Mouse (Mus musculus): ENCODE data around the gene Chfr. TPM values are rescaled to one million over a fixed set of nuclear protein-coding genes. Genes with fewer than 3 reads are reported as not detected.
"Not testable (repeated sequence)": the region's sequence is repeated elsewhere in the genome, so short reads cannot be mapped to it uniquely, and the experiment has no call there.

The Chfr gene
- total RNA-seq, 1 experiment from 2014 or later, result 55.1 TPM

DNA sequence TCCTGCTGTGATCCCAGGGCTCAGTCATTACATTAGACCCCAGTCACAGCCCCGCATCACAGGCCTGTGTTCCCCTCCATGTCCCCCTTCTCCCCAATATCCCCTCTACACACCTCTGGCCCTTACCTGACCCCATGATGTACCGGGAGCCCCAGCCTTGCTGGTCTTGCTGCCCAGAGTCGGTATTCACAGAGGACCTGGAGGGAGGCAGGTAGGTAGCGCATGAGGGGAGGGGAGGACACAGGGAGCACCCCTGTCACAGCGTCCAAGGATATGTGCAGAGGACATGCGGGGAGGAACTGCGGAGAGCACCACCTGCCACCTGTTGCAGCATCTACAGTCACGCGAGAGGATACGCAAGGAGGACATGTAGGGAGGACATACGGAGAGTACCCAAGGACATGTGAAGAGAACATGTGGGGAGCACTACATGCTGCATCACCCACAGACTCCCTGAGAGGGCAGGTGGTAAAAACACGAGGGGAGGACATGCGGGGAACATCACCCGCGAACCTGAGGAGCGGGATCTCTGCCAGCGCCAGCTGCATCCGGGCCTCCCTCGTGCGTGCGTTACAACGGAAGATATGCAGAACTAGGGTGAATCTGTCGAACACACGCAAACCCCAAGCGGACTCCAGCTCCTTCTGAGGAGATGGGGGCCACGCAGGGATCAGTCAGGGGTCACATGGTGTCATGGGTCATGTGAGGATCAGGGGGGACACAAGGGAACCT is 29.3 kb upstream of the Chfr start:
- no peak for ATAC-seq (replicated peaks in 1 of 2; ENCODE audit: insufficient read depth in 1 of 2, low FRiP score in 2 of 2, low TSS enrichment in 1 of 2, low read depth in 1 of 2, poor library complexity in 2 of 2, severe bottlenecking in 2 of 2)

DNA sequence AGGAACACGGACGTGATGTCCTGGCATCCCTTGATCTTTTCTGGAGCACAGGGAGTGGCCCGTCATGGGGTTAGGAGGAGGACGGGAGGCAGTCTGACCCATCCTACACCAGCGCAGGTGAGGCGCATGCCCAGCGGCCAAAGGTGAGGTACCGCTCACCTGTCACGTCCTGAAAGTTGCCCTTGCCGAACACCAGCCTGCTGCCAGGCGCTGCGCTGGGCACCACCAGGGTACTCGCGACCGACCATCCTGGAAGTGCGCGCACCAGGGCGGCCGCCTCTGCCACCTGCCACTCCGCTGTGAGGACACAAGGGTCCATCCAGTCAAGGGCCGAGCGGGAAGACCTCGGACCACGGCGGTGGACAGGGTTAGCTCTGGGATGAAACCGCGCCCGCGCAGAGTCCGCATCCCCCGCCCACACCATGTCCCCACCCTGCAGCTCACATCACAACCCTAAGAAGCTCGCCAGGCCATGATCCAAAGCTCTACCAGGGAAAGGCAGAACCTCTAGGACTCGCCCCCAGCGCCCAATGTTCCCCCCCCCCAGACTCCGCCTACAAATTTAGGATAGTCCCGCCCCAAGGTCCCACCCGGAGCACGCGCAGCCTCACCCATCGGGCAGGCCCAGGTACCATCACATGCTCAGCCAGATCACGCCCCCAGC is 28.6 kb upstream of the Chfr start:
- ATAC-seq (replicated peaks in 1 of 2; ENCODE audit: insufficient read depth in 1 of 2, low FRiP score in 2 of 2, low TSS enrichment in 1 of 2, low read depth in 1 of 2, poor library complexity in 2 of 2, severe bottlenecking in 2 of 2), result no peak

DNA sequence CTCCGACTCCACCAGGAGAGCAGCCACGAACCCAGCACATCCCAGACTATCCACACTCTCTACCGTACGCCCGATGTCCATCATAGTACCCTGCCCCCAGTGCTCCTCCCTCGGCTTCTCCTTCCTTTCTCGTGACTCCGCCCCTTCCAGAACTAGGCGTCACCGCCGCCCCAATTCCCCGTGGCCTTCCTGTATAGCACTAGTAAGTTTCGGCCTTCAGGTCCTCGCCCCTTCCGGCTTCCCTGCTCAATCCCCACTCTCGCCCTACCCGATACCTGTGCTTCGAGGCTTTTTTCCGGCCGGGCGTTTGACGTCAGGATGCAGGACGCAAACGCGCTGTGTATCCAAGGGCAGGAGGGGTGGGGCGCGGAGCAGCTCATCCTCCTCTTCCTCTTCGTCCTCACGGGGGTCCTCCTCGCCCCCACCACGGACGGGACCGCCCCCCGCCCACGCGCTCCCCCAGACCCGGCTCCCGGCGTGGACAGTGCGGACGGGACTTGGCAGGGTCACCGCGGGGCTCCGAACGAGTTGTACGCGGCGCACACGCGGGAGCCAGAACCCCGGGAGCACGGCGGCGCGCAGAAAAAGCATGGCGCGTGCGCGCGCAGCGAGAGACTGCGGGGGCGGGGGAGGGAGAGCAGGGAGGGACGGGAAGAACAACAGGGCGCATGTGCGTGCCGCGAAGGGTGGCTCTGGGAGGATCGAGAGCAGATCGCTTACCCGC is 27.9 kb upstream of the Chfr start, which contains the start of gene Gtpbp6:
TSS of gene Gtpbp6 (minus strand) at position 617 of the 724 bp plus-strand sequence.
- peak; percentile 76 to 86 for ATAC-seq (replicated peaks in 1 of 2; ENCODE audit: insufficient read depth in 1 of 2, low FRiP score in 2 of 2, low TSS enrichment in 1 of 2, low read depth in 1 of 2, poor library complexity in 2 of 2, severe bottlenecking in 2 of 2)

DNA sequence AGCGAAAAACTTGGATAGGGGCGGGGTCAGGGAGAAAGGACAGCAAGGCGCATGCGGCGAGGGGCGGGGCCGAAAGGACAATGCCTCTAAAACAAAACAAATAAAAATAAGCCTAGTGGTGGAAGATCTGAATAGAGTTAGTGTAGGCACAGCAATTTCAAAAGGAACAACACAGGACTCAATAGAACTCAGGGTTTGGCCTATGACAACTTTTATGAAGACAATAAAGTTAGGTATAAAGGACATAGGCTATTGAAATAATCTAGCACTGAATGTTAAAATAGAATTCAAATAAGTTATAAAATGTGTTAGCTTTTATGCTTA is 27.4 kb upstream of the Chfr start:
- ATAC-seq (replicated peaks in 1 of 2; ENCODE audit: insufficient read depth in 1 of 2, low FRiP score in 2 of 2, low TSS enrichment in 1 of 2, low read depth in 1 of 2, poor library complexity in 2 of 2, severe bottlenecking in 2 of 2), result no peak; a peak in 2 of 4 replicates

DNA sequence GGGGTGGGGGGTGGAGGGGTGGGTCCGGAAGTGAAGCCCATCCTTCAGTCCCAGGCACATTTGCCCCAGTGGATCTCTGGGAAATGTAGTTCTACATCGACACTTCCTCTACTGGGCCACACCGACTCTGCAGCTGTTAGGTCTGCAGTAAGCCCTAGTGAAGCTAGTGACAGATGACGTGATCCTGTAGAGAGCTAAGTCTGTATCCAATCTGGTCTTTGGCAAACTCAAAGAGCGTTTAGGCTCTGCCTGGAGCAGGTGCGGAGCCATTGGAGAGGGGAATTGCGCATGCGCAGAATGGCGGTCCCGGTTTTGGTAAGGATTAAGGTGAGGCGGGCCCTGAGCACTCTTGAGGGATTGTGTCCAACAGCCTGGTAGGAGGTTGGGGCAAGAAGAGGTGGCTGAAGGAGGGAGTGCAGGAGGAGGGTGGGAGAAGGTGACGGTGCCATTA is 25.6 kb upstream of the Chfr start, which contains the start of gene Zfp605:
TSS of gene Zfp605 (plus strand) at position 102 of the 451 bp plus-strand sequence.
- peak; percentile 57 to 60 for ATAC-seq (replicated peaks in 1 of 2; ENCODE audit: insufficient read depth in 1 of 2, low FRiP score in 2 of 2, low TSS enrichment in 1 of 2, low read depth in 1 of 2, poor library complexity in 2 of 2, severe bottlenecking in 2 of 2)

DNA sequence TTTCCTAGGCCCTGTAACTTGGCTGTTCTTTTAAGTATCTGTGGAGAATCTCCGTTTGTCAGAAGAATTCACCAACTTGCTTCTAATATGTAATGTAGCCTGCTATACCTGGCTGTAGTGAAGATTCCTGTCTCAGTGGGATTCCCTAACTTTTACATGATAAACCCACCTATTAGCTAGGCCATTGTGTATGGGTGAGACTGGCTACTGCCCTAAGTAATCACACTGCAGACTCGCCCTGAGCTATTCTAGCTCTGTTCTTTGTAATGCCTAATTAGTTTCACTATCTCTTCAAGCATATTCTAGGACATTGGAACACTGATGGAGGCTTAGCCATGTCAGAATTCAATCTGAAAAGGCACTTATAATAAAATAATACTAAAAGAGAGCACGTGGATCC is 13.3 kb upstream of the Chfr start:
- not testable (repeated sequence) for ATAC-seq (replicated peaks in 1 of 2; ENCODE audit: insufficient read depth in 1 of 2, low FRiP score in 2 of 2, low TSS enrichment in 1 of 2, low read depth in 1 of 2, poor library complexity in 2 of 2, severe bottlenecking in 2 of 2)

DNA sequence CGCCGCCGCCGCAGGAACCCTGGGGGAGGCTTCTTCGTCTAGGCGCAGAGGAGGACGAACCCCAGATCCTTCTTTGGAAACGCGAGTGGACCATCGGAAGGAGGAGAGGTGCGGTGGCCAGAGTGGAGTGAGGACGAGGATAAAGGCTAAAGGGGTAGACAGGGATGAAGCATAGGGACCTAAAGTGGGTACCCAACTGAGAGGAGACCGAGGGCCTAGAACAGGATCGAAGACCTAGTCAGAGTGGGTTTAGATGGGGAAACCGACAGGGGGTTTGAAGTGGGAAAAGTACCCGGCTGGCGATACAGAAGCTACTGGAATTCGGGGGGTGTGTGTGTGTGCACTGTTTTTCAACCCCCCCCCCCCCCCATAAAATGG is 434 bp downstream of the Chfr start:
- no peak; a peak in 1 of 4 replicates for ATAC-seq (replicated peaks in 1 of 2; ENCODE audit: insufficient read depth in 1 of 2, low FRiP score in 2 of 2, low TSS enrichment in 1 of 2, low read depth in 1 of 2, poor library complexity in 2 of 2, severe bottlenecking in 2 of 2)

DNA sequence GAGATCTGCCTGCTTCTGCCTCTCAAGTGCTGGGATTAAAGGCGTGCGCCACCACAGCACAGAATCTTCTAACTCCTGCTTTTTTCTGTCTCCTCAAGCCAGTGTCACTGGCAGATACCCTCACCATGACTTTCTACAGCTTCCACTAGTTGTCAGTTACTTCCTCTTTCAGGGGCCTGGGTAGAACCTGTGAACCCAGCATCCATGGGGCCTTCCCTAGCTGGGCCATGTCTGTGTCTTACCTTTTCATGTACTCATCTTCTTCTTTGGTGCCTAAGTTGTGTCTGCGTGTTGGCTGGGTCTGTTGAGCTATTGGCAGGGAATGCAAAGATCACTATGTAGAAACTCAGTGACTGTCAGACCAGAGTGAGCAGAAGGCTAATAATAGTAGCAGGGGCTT is 2.2 kb downstream of the Chfr start:
- no peak for ATAC-seq (replicated peaks in 1 of 2; ENCODE audit: insufficient read depth in 1 of 2, low FRiP score in 2 of 2, low TSS enrichment in 1 of 2, low read depth in 1 of 2, poor library complexity in 2 of 2, severe bottlenecking in 2 of 2)

DNA sequence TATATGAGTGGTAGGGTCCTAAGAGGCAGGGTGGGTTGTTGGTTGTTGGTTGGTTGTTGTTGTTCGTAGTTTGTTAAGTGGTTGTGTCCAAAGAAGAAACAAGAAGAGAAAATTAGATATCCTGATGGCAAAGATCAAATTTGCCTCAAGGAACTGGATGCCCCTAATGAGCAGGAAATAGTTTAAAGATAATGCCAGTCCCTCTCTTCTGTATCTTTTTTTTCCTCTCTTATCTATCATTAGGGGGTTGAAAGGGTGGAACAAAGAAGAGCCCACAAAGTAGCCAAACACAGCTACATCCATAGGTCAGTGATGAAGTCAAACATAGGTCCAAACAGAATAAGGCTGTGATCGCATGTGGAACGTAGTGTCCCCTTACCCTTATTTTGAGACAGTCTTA is 3.7 kb downstream of the Chfr start:
- ATAC-seq (replicated peaks in 1 of 2; ENCODE audit: insufficient read depth in 1 of 2, low FRiP score in 2 of 2, low TSS enrichment in 1 of 2, low read depth in 1 of 2, poor library complexity in 2 of 2, severe bottlenecking in 2 of 2), result no peak

DNA sequence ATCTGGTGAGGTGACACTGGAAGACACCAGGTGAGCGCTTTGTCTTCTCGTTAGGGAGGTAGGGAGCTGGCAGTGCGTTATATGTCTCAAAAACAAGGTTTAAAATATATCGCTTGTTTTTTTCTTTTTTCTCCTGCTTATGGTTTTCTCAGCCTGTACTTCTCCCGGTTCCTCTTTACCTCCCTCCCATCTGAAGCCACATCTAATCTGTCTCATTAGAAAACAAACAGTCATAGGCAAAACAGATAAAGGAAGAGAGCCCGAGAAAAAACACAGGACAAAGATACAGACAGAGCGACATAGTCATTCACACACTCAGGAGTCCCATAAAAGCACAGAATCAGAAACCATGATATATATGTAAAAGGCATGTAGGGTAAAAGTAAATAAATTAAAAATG is 4.8 kb downstream of the Chfr start:
- ATAC-seq (replicated peaks in 1 of 2; ENCODE audit: insufficient read depth in 1 of 2, low FRiP score in 2 of 2, low TSS enrichment in 1 of 2, low read depth in 1 of 2, poor library complexity in 2 of 2, severe bottlenecking in 2 of 2), result no peak

DNA sequence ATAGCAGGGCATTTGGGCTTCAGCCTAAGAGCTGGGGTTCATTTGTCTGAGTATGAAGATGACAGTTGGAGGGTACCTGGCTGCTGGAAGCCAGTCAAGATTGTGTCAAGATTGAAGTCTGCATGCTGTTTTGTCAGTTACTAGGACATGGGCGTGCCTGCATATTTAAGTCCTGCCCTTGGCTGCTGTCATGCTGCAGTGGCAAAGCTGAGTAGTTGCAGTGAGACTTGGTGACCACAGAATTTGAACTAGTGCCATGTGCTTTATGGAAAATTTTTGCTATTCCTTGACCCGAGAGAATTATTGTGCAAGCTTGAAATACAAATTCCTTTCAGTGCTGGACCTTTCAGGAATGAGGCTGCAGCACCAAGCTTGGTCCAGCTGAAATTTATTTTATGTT is 6.7 kb downstream of the Chfr start:
- no peak for ATAC-seq (replicated peaks in 1 of 2; ENCODE audit: insufficient read depth in 1 of 2, low FRiP score in 2 of 2, low TSS enrichment in 1 of 2, low read depth in 1 of 2, poor library complexity in 2 of 2, severe bottlenecking in 2 of 2)

DNA sequence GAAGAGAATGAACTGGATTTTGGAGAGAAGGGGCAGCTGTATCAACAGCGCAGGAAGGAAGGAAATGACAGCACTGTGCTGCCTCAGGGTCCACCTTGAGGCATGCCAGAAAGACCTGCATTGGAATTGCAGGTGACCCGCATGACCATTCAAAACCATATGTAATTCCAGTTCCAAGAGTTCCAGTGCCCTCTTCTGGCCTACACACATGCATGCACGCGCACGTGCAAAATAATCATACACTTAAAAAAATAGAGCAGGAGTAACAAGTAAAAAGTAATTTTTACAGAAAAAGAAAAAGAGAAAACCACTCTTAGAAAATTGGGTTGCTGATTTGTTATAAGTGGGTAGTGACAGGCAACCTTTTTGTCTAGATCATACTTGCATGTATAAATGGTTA is 7.4 kb downstream of the Chfr start:
- peak in 1 of 2 experiments; percentile 68; a peak in 2 of 4 replicates for ATAC-seq (replicated peaks in 1 of 2; ENCODE audit: insufficient read depth in 1 of 2, low FRiP score in 2 of 2, low TSS enrichment in 1 of 2, low read depth in 1 of 2, poor library complexity in 2 of 2, severe bottlenecking in 2 of 2)

DNA sequence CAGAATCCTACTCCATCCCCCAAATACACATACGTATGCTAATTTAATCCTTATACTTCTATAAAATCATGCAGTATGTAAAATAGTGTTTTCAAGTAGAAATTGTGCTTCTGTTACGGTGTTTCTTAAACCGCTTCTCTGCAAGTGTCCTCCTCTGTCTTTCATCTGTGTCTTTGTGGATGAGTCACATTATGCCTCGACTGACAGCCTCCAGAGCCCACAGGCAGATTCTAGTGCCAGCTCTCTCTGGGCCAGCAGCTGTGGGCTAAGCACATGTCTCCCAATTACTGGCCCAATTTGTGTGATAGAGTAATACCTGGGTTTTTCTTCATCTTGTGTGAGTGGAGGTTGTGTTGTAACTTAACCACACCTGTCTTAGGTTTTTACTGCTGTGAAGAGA is 33.7 kb downstream of the Chfr start:
- ATAC-seq (replicated peaks in 1 of 2; ENCODE audit: insufficient read depth in 1 of 2, low FRiP score in 2 of 2, low TSS enrichment in 1 of 2, low read depth in 1 of 2, poor library complexity in 2 of 2, severe bottlenecking in 2 of 2), result no peak

DNA sequence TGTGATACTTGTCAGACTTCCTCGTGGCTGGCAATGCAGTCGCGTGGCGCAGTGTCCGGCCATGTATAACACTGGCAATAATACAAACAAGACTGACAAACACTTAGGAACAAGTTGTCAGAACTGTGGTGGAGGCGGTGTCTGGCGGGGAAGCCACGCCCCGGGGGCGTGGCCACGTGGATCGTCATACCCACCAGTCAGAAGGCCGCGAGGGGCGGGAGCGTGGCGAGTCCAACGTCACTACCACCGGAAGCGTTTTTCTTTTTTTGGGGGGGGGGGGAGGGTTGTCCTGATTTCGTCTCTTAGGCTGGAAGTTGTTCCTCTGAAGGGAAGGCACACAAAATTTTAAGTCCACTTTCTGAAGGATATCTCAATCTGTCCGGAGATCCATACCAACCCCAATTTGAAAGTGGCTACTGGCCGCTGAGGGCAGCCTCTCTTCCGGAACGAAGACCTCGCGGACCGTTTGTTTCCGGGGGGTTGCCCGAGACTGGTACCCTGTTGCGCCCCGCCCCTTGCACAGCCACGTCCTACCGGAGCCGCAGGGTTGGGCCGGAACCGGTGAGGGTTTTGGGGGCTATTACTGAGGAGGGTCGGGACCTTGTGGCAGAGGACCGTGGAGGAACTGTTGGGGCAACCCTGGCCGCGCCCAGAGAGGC is 40.8 kb downstream of the Chfr start, which contains the start of gene Golga3:
TSS of gene Golga3 (plus strand) at position 340 of the 659 bp plus-strand sequence.
- ATAC-seq (replicated peaks in 1 of 2; ENCODE audit: insufficient read depth in 1 of 2, low FRiP score in 2 of 2, low TSS enrichment in 1 of 2, low read depth in 1 of 2, poor library complexity in 2 of 2, severe bottlenecking in 2 of 2), result peak; percentile 92

DNA sequence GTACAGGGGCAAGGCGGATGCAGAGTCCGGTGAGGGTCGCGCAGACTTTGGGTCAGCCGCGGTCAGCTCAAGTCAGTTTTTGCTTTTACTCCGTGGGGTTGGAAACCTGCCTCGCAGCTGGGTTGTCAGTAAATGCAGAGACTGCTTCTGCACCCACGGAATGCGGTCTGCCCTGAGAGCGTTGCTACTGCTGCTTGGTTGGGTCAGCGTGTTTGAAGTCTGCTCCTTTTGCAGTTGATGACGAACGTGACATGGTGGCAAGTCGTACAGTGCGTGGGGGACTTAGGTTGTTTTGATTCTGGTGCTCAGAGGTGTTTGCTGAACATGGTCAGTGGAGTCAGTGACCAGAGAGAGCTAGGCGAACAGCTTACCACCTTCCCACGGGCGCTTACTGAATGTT is 41.4 kb downstream of the Chfr start:
- peak; percentile 3 to 19; a peak in 3 of 4 replicates for ATAC-seq (replicated peaks in 1 of 2; ENCODE audit: insufficient read depth in 1 of 2, low FRiP score in 2 of 2, low TSS enrichment in 1 of 2, low read depth in 1 of 2, poor library complexity in 2 of 2, severe bottlenecking in 2 of 2)

DNA sequence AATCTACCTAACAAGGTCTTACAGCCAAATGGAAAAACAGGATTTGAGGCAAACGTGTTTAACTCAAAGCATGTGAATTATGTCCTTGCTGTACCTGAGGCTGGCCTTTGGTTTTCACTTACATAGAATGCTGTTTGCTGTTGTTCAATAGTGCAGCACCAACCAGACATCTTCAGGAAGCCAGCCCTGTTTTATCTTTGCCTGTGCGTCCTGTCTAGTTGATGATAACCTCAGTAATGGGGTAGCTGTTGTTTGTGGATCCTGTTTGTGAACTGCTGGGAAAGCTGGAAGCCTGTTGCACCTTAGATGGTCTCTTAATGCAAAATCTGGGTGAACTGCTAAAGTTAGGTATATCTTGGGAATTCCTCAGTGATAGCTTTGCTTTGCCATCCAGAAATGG is 43.0 kb downstream of the Chfr start:
- no peak for ATAC-seq (replicated peaks in 1 of 2; ENCODE audit: insufficient read depth in 1 of 2, low FRiP score in 2 of 2, low TSS enrichment in 1 of 2, low read depth in 1 of 2, poor library complexity in 2 of 2, severe bottlenecking in 2 of 2)

DNA sequence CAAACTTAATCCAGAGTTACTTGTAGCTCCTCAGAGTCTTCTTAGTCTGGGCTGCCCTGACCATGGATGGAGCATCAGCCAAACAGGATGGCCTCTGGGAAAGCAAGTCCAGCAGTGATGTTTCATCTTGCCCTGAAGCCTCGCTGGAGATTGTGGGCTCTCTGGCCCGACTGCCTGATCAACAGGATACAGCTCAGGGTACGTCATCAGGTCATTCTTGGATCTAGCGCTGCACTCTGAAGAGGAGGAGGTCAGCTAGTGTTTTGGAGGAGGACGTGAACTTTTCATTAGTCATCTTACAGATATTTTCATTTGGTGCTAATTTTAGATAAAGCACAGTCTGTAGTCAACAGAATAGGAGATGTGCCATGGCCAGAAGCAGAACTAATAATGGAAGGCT is 46.1 kb downstream of the Chfr start:
- no peak for ATAC-seq (replicated peaks in 1 of 2; ENCODE audit: insufficient read depth in 1 of 2, low FRiP score in 2 of 2, low TSS enrichment in 1 of 2, low read depth in 1 of 2, poor library complexity in 2 of 2, severe bottlenecking in 2 of 2)
